Mouse (Mus musculus): ENCODE data around the gene Them5. TPM values are rescaled to one million over a fixed set of nuclear protein-coding genes. Genes with fewer than 3 reads are reported as not detected.
A peak's percentile ranks its signal among the peaks of the same experiment; 100 is the strongest.

Gene Them5
- not detected for total RNA-seq (2021)
- long read RNA-seq, experiment 1, result 0 reads
- long read RNA-seq, experiment 2, result 0 reads

DNA sequence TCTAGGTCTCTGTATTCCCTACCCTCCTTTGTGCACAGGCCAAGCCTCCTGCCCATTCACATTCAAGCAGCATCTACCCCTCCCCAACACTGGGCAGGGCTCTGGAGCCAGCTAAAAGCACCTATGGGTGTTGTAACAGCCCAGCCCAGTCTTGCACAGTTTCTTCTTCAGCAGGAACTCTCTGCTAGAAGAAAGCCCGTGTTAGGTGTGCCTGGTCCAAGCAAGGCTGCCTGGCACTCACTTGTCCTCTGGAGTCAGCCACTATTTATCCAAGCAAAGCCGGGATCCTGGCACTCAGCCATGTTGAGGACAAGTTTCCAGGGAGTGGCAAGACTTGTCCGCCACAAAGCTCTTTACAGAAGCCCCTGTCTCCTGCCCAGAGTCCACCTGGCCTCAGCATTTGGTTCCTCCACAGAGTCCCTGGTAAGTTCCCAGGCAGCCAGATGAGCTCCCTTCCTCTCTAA, at the start of gene Them5:
Gene Them5, plus strand, starts transcription at position 141 of the 464 bp plus-strand sequence.
- DNase-seq (ENCODE audit: low spot score in 2 of 2), result no peak

DNA sequence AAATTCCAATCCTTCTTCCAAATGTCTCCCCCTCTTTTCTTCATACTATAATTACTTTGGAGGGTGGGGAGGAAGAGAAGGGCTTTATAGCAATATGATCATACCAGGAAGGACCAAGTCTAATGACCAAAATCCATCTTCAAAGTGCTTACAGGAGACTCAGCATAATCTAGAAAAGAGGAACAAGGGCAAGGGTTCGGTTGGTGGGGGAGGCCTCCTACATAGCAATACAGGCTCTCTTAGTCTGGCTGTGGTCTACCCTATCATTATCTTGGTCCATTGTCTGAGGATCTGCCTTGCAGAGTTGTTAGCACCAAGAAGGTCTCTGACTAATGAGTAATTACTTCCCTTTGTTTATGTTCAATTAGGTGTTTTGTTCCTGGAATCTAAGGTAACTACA, 36.4 kb upstream of the Them5 start:
- DNase-seq (ENCODE audit: low spot score in 2 of 2), result no peak

DNA sequence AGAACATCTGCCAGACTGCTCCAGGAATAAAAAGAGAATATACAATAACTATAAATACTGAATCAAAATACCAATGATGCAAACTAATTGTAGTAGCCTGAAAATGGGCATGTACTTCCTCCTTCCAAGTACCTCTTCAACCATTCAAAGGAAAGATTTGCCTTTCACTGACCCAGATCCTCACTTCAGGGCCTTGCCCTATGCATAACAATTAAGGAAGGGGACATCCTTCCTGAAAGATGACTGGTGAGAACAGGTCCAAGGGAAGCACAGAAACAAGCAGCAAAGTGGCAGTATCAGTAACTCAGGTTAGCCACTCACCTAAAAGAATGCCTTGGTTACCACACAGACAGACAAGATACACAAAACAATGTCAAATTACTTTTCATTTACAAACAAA, 34.9 kb upstream of the Them5 start:
- DNase-seq (ENCODE audit: low spot score in 2 of 2), result no peak

DNA sequence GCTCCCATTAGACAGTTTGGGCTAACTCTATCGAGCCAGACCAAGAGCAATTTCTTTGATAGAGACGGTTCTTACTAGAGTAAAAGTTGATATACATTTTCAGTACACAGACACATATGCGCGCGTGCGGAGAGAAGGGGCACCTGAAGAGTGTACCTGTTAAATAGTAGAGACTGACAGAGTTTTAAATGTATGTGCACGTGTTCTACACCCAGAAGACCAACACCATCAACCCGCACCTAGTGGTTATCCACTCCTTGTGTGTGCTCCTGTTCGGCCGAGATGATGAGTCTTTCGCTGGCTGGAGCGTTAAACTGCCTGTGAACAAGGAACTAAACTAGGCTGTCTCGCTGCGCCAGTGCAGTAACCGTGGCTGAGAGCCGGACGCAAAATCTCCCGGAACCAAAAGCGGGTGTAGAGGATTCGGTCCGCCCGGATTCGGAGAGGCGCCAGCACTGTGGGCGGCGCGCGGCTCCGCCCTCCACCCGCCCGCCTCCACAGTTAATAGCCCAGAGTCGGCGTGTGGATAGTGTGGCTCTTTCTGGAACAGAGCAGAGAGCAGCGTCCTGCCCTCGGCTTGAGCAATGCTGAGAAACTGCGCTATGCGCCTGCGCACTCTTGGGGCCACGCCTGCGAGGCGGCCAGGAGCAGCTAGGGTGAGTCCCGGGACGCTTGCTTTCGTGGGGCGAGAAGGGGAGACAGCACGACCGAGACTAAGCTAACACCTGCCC, 32.1 kb upstream of the Them5 start, which contains the start of gene Them4:
Gene Them4, plus strand, starts transcription at position 457 of the 731 bp plus-strand sequence.
- peak; percentile 84 to 92 for DNase-seq (ENCODE audit: low spot score in 2 of 2)

DNA sequence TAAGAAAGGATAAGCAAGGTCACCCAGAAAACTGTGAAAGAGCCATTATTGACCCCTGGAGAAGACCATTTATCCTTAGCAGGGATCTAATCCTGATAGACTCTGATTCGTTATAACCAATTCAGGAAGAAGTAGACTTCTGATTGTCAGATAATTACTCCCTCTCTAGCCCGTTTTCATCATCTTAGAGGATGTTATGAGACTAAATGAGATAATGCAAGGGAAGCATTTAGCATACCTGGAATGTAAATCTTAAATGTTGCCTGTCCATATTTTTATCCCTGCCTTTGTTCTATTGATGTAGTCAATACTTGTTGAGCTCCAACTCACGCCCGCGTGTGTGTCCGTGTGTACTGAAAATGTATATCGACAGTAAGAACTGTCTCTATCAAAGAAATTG, 31.4 kb upstream of the Them5 start:
- DNase-seq (ENCODE audit: low spot score in 2 of 2), result no peak

DNA sequence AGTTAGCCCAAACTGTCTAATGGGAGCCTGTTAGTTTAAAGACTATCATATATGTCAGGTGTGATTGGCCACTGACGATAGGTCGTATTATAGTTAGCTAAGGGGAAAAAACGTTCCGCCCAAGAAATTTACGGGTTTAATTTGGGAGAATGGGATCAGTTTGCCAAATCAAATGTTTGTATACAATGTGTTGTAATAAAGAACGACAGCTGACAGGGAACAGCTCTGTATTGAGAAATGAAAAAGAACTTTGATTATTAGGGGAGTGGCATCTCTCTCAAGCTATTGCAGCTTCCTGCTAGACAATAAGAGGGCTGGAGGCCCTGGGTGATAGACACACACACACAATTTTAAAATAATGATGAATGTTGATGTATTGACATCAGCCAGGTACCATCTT, 31.0 kb upstream of the Them5 start:
- DNase-seq (ENCODE audit: low spot score in 2 of 2), result no peak

DNA sequence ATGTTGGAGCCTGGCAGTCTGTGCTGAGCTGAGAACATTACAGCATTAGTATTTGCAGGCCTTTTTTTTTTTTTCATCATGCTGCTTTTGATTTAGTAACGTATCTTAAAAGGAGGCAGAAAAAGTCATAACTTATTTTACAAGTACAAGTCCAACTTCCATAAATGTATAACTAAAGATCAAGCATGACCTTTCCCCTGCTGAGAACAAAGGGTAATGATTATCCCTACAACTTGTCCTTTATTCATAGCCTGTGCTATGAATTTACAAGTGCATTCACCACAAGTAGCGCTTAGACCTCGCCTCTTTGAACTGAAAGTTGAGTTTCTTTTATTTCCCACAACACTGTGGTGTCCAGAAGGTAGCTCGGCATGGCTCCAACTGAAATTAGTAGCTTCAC, 30.5 kb upstream of the Them5 start:
- no peak for DNase-seq (ENCODE audit: low spot score in 2 of 2)

DNA sequence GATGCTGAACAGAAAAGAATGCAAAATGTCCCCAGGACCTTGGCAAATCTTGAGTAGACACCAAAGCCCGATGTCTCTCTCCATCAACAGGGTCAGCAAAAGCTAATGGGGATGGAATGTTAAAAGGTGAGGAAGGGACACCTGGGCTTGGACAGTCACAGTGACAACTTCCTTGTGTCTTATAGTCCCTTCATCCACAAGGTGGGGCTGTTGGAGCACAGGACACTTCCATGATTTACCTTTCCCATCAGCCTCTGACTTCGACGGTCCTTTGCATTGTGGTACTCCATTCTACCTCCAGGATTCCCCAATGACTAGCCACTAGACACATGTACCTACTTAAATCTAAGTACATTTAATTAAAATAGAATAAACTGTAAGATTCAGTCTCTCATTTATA, 13.2 kb upstream of the Them5 start:
- no peak for DNase-seq (ENCODE audit: low spot score in 2 of 2)

DNA sequence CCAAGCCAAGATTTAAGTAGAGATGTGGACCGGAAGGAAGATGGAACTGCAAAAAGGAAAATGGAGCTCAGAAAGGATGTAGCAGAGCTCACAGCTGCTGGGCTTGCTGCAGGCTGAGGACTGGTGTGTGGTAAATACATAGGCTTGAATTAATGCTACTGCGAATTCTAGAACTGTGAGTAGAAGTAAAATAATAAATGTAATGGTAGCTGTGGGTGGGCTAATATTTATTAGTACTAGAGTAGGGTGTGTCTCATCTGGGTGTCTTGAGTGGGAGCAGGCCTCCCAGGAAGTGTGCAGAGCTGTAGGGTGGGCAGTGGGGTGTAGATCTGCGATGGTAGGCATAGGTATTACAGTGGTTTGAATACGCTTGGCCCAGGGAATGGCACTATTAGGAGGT, 7.5 kb upstream of the Them5 start:
- DNase-seq (ENCODE audit: low spot score in 2 of 2), result no peak

DNA sequence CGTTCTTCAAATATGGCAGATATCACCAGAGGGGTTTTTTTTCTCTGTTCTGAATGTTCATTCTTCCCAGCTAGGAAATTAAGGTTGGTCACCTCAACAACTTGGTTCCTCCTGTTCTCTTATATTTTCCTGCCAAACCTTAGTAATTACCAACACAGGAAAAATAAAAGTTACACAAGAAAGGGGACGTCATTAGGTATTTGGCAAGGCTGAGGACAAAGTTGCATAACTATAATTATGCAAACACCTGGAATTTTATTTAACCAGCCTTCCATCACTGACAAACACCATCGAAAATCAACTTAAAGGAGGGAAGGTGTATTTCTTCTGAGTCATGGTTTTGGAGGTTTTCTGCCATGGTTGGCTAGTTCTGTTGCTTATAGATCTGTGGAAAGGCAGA, 3.4 kb upstream of the Them5 start:
- DNase-seq (ENCODE audit: low spot score in 2 of 2), result no peak

DNA sequence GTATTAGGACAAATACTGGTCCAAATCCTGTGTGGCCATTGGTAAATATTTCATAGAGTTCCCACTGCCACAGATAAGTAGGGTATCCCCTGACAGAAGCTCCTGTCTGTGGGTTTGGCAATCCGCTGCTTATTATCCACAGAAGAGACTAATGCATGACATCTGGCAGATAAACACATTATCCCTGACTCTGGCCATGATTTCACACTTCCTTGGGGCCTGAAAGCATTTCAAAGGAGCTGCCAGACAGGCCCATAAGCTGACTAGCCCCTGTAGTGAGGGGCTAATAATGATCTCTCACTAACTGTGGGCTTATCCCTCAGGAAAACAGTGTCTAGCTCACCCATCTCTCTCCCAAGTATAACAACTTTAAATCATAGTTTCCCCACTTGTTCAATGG, 653 bp downstream of the Them5 start:
- no peak for DNase-seq (ENCODE audit: low spot score in 2 of 2)

DNA sequence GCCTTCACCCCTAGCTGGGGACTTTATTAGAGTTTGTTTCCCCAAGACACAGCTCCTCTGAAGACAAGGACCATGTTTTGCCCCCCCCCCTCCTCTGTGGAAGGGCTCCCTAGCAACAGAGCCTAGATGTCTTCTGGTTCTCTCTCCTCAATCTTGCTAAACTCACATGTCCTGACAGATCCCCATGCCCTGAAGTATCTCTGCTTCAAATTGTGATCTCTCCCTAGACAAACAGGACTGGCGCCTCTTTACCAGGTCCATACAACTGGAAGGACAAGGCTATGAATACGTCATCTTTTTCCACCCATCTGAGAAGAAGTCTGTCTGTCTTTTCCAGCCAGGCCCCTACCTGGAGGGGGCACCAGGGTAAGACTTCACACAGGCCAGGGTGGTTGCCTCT, 2.3 kb downstream of the Them5 start:
- DNase-seq (ENCODE audit: low spot score in 2 of 2), result no peak

DNA sequence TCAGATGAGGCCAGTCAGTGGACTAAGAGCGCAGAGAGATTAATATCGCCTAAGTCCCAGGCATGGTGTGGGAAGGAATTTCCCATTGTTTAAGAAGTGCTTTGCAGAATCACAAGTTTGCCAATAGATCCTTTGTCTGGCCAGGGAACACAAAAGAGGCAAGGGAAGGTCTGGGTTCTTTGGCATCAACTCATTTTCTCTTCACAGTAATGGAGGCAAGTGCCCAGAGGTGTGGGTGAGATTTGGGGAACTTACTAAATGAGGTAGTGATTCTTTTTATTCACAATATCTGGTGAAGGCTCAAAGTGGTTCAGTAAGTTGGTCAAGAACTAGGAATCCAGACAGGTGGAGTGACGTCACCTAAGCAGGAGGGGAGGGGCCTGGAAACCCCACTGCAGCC, 3.0 kb downstream of the Them5 start:
- DNase-seq (ENCODE audit: low spot score in 2 of 2), result no peak

DNA sequence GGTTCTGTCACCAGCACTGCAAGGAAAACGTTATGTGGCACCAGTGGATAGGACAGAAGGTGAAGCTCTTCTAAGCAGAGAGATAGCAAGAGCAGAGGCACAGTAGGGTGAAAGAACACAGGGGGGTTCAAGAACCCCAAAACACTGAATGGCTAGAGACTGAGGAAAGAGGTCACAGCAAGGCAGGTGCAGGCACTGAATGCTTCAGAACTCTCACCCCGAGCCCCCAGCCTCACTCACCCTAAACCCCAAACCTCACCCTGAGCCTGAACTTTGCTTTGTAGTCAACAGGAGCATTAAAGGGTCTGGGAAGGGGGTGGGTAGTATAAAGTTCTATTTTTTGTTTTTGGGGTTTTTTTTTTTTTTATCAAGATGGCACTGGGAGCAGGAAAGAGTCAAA, 6.2 kb downstream of the Them5 start:
- DNase-seq (ENCODE audit: low spot score in 2 of 2), result no peak

DNA sequence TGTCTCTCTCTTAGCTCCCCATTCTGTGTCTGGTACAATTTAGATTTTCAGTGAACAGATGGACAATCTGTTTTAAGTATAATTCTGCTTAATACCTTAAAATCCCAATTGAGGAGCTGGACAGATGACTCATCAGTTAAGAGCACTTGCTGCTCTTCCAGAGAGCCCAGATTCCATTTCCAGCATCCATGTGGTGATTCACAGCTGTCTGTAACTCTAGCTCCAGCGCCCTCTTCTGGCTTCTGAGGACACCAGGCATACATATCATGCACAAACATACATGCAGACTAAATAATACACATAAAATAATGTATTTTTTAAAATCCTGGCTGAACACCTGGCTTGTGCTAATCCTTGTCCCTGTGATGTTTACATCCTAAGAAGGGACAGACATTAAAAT, 18.9 kb downstream of the Them5 start:
- peak; percentile 20 to 27 for DNase-seq (ENCODE audit: low spot score in 2 of 2)

DNA sequence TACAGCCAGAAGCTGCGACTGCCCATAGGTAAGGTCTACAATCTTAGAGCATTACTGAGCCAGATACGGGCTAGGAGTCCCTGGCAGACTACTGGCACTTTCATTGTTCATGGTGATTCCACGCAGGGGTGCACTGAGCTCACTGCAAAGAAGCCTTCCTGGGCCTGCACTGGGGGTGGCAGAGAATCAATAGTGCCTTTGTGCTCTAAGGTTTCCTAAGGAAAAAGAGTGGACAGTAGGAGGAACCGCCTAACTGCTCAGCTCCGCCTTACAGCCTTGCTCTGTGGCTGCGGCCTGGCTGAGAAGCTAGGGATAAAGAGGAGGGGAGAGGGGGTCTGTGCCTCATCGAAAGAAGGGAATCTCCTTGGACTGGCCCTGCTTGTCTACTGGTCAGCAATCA, 20.2 kb downstream of the Them5 start, which contains the start of gene C2cd4d:
Gene C2cd4d, plus strand, starts transcription at position 301 of the 400 bp plus-strand sequence.
- no peak for DNase-seq (ENCODE audit: low spot score in 2 of 2)

DNA sequence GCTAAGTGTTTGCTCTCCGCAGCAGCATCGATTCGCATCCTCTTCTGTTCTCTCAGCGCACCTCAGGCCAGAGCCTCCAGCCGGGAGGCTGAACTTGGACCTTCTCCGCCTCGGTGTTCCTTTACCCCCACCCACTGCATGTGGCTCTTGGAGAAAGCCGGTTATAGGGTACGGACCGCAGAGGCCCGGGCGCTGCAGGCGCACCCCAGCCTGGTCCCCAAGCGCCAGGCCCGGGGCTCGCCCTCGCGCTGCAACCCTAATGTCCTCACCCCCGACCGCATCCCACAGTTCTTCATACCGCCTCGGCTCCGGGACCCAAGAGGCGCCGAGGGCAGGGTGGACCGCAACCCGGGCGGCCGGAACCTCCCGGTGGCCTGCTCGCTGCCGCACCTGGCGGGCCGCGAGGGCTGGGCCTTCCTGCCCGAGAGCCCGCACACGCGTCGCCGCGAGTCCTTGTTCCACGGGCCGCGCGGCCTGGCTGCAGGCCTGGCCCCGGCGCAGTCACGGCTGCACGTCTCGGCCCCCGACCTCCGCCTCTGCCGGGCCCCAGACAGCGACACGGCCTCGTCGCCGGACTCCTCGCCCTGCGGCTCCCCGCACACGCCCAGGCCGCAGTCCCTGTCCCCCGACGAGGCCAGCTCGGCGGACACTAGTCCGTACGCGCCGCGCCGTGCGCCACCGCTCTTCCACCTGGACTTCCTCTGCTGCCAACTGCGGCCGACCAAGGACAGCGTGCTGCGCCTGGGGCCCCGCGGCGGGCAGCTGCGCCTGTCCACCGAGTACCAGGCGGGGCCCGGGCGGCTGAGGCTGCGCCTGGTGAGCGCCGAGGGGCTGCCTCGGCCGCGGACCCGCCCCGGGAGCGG, 21.6 kb downstream of the Them5 start:
- DNase-seq (ENCODE audit: low spot score in 2 of 2), result peak; percentile 18 to 41

DNA sequence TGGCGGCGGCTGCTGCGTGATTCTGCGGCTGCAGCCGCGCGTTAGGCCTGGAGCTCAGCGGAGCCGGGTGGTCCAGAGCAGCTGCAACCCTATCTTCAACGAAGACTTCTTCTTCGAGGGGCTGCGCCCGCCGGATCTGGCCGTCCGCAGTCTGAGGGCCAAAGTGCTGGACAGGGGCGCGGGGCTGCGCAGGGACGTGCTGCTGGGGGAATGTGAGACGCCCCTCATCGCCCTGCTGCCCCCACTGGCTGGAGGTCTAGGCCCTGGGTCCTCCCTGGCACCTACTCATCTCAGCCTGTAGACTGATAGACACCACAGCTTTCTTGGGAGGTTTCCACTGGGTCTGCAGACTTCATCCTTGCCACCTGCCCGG, 22.2 kb downstream of the Them5 start:
- DNase-seq (ENCODE audit: low spot score in 2 of 2), result no peak

DNA sequence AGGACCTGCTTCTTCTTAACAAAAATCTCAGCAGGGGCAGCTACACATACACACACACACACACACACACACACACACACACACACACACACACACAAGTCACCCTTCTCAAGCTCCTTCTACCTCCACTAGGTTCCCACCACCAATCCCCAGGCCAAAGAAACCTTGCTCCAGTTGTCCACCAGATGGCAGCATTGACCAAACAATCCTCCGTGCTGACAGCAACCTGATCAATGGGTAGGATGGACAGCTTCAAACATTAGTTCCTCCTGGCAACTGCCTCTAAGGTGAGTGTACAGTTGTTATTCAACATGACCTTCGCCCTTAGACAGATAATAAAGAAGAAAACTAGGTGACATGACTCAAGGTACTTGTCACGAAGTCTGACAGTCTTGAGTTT, 24.9 kb downstream of the Them5 start:
- DNase-seq (ENCODE audit: low spot score in 2 of 2), result peak; percentile 78 to 84

DNA sequence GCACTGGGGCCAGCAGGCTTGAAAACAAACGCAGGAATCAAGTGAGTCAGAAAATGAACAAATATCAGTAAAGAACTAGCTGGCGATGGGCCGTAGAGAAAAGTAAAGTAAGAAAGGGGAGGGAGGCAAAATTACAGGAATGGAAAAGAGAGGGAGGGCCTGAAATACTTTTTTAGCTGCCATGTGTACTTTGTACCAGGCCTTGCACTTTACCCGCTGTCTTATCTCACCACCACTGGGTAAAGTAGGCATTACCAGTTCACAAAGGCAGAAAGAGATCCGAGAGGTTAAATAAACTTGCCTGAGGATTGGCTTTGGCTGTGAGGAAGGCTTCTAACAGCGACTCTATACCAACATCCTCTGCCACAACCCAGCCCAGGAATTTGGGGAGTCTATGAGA, 25.6 kb downstream of the Them5 start:
- no peak for DNase-seq (ENCODE audit: low spot score in 2 of 2)

DNA sequence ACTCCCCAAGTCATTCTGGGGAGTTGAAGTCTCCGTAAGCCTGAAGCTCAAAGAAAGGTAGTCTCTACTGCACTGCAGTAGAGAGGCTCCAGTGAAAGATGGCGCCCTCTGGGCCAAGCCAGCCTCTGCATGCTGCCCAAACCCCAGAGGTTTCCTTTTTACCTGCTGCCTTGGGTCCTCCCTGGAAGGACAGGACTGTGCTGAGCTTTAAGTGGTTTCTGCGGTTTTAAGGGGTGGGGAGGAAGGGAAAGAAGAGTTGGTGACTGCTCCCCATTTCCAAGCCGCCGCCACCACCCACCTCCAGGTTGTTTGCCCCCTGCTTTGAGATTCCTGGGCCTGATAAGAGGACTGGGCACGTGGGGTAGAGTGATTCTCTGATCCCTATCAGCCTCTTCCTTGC, 26.7 kb downstream of the Them5 start:
- no peak for DNase-seq (ENCODE audit: low spot score in 2 of 2)

DNA sequence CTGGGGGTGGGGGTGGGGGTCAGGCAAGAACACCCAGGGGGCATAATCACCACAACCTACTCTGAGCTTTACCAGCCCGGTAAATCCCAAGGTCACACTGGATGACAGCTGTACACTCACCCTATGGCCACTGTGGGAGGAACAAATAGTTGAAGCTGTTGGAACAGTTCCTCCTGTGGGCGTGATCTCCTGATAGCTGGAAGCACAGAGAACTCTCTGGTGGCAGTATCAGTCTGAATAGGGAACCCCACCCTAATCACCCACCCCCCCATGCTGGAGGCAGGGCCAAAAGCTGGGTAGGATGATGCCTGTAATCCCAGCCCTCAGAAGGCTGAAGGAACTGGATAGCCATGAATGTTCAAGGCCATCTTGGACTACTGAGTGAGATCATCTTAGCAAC, 27.8 kb downstream of the Them5 start:
- DNase-seq (ENCODE audit: low spot score in 2 of 2), result no peak

Data from left cerebral cortex, adult 18-20 months (tissue).